Mouse (Mus musculus) kidney, embryonic 16.5 days (tissue): ENCODE data around the gene Ccdc124. TPM values are rescaled to one million over a fixed set of nuclear protein-coding genes. Genes with fewer than 3 reads are reported as not detected.
"Not testable (repeated sequence)": the region's sequence is repeated elsewhere in the genome, so short reads cannot be mapped to it uniquely, and the experiment has no call there.

Experiments
- ATAC-seq: fragments of 200-750 bp; cut with Nextera tagmentation; 2 replicates; pipeline ENCODE4 v1.8.0; 2017; ENCODE audit warnings: moderate TSS enrichment; ENCODE audit not compliant: low FRiP score, low TSS enrichment
- H3K27ac ChIP-seq: fragments of 300-500 bp; sonication (generic); 2 replicates; pipeline ENCODE4 v1.5.1; 2014; ENCODE audit warnings: low read length
- H3K27me3 ChIP-seq: fragments of 300-500 bp; sonication (generic); 2 replicates; pipeline ENCODE4 v1.6.1; 2014; ENCODE audit warnings: low read length, control low read depth, mixed read lengths; ENCODE audit not compliant: insufficient read depth
- H3K36me3 ChIP-seq: fragments of 300-500 bp; sonication (generic); 2 replicates; pipeline ENCODE4 v1.6.1; 2014; ENCODE audit warnings: low read length, control low read depth, mixed read lengths; ENCODE audit not compliant: insufficient read depth
- H3K4me1 ChIP-seq: fragments of 300-500 bp; sonication (generic); 2 replicates; pipeline ENCODE4 v1.6.1; 2014; ENCODE audit warnings: low read length, control low read depth, mixed read lengths; ENCODE audit not compliant: insufficient read depth
- H3K4me2 ChIP-seq: fragments of 300-500 bp; sonication (generic); replicated peaks from 2 replicates; pipeline ENCODE4 v1.6.1; 2014; ENCODE audit warnings: low read depth, low read length
- H3K4me3 ChIP-seq: fragments of 300-500 bp; sonication (generic); 2 replicates; pipeline ENCODE4 v1.5.1; 2014; ENCODE audit warnings: mild to moderate bottlenecking, low read length
- H3K9ac ChIP-seq: fragments of 300-500 bp; sonication (generic); replicated peaks from 2 replicates; pipeline ENCODE4 v1.6.1; 2014; ENCODE audit warnings: low read length
- H3K9me3 ChIP-seq: fragments of 300-500 bp; sonication (generic); 2 replicates; pipeline ENCODE4 v1.6.1; 2016; ENCODE audit warnings: low read length, control low read depth
- WGBS: fragments of 180-500 bp; shearing (Covaris S2); extraction: QIAGEN DNeasy Blood & Tissue Kit; methylation state at CpG from one replicate; pipeline ENCODE4 v1.1.7; 2014; 5-methylcytosine and 5-hydroxymethylcytosine counted together
- polyA plus RNA-seq: library from polyadenylated mRNA; unstranded; fragments of >200 nt; fragmentation: Nextera tagmentation; extraction: Ambion mirVana; gene quantifications from 2 replicates; pipeline ENCODE4 v1.2.1, GENCODE M21; 2015

Ccdc124 gene
- polyA plus RNA-seq, 1 experiment from 2014 or later = 114 TPM

DNA sequence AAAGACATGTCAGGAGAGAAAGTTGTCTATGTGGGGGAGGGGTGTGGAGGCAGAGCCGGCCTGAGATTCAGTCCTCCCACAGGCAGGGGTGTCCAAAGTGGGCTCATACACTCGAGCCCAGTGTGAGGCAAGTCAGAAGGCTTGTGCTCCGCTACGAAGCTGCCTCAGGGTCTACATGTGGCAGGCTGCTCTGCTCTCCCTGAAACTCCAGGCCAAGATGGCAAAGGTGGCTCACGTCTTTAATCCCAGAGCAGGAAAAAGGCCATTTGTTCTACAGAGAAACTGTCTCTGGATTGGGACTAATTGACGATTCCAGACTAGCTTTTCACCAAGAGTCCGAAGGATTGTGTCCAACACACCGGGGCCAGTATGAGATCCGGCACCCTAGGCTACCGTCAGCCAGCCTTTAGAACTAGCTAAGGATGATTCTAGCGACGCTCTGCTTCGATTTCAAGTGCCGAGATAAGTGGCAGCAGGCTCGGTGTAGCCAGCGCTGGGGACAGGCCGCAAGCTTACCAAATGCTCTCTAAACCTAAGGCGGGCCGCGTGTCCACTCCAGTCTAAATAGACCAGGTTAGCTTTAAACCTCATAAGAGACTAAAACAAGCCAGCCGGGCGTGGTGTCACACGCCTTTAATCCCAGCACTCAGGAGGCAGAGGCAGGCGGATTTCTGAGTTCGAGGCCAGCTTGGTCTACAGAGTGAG lies 22.7 kb upstream of the Ccdc124 start:
- Histone ChIP-seq H3K4me2 (peak overlapping the region; percentile 97), H3K36me3 (peaks cover 22% of the 10 kb centered on the region), H3K27ac (peak overlapping the region; percentile 55; the same call in 1 of the 2 replicates), H3K9me3 (no peaks in the 10 kb centered on the region), H3K4me3 (peak overlapping the region; percentile 95), H3K27me3 (peaks cover 21% of the 10 kb centered on the region), H3K4me1 (peaks cover 32% of the 10 kb centered on the region), H3K9ac (peak overlapping the region; percentile 82)
- 2% methylated on average over 25 of the region's 25 CpGs for whole genome bisulfite sequencing
- ATAC-seq = no peak

DNA sequence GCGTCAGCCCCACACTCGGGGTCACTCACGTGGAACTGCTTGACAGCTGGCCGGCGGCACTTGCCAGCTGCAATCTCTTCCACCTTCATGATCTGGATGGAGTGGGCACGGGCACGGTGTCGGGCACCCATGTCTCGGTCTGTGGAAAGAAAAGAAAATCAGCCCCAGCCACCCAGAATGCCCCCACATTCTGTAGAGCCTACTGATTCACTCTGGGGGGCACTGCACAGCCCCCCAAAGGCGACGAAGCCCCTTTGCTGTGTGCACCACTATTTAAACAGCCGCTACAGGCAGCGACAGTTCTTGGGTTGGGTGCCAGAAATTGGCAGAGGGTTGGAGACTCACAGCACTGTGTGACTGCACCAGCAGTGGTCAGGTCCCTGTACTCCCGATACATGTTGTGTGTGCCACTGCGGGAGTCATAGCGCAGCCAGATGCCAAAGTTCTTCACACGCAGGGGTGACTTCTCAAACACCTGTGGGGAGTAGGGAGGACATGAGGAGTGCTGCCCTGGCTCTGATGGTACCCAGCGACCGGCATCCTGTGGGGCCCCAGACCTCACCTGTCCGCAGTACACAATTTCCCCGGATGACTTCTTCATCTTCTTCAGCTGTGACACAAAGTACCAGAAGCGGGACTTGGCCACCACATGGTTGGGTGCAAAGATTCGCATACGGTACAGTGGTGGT lies 22.0 kb upstream of the Ccdc124 start:
- not testable (repeated sequence) for H3K27ac ChIP-seq, ATAC-seq, H3K9me3 ChIP-seq
- Histone ChIP-seq H3K4me1 (peaks cover 36% of the 10 kb centered on the region), H3K27me3 (peaks cover 28% of the 10 kb centered on the region), H3K4me2 (peak overlapping the region; percentile 97), H3K4me3 (peak overlapping the region; percentile 95), H3K36me3 (peaks cover 22% of the 10 kb centered on the region), H3K9ac (peak overlapping the region; percentile 82)
- 67% methylated on average over 23 of the region's 24 CpGs for WGBS

DNA sequence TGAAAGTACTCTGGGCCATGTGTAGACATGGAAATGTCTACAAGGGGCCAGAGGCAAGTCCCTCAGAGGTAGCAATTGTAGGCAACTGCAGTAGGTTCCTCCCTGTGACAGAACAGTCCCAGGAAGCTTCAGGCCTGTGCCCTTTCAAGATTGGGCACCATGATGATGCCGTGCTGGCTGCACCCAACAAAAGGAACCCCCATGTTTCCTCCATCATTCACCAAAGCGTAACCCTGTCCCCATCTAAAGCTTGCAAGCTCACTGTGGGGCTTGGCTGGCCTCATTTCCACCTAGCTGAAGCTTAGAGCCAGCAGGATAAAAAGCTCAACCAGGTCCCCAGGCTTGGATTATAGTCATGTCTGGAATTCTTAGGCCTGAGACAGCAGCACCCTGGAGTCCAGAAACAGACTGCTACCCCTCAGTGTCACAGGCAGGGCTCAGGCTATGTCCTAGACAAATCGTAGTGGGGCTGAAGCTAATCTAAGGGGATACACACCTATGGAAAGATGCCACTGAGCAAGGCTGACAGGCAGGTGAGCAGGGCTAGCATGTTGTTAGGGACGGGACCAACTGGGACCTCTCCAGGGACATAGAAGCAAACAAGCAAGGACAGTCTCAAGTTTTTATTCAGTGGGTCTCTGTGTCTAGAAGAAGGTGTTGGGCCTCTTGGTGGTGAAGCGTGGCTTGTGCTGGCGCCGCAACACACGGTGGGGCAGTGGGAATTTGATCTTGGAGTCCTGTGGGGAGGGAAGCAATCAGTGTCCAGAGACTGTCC lies 21.2 kb upstream of the Ccdc124 start:
- WGBS = 62% methylated on average over 8 of the region's 8 CpGs
- Histone ChIP-seq H3K4me3 (no peak overlapping the region; the same call in 1 of the 2 replicates), H3K27me3 (peaks cover 30% of the 10 kb centered on the region), H3K36me3 (peaks cover 22% of the 10 kb centered on the region), H3K4me2 (no peak overlapping the region), H3K27ac (no peak overlapping the region), H3K9ac (no peak overlapping the region), H3K4me1 (peaks cover 36% of the 10 kb centered on the region), H3K9me3 (no peaks in the 10 kb centered on the region)
- ATAC-seq = no peak

- 58% methylated on average over 2 of the region's 2 CpGs for WGBS
- no peak for ATAC-seq
- Histone ChIP-seq H3K4me1 (peaks cover 36% of the 10 kb centered on the region), H3K36me3 (peaks cover 22% of the 10 kb centered on the region), H3K27me3 (peaks cover 30% of the 10 kb centered on the region), H3K27ac (no peak overlapping the region), H3K9ac (no peak overlapping the region), H3K4me3 (no peak overlapping the region), H3K4me2 (no peak overlapping the region), H3K9me3 (no peaks in the 10 kb centered on the region)
Measured at GRCm38 (mm10) chr8:70894385-70894720, 20.6 kb upstream of the Ccdc124 start.

GRCm38 (mm10) chr8:70893656-70894384 lies 20.1 kb upstream of the Ccdc124 start:
- peaks cover 36% of the 10 kb centered on the region for H3K4me1 ChIP-seq
- H3K27me3 ChIP-seq = peaks cover 30% of the 10 kb centered on the region
- H3K9ac ChIP-seq = no peak overlapping the region
- H3K4me2 ChIP-seq = no peak overlapping the region
- H3K4me3 ChIP-seq = no peak overlapping the region
- 0 out of 2 replicates have a peak, but pooled peaks have one; percentile 20 for ATAC-seq
- WGBS = 34% methylated on average over 12 of the region's 12 CpGs
- peaks cover 22% of the 10 kb centered on the region for H3K36me3 ChIP-seq
- no peak overlapping the region for H3K27ac ChIP-seq
- no peaks in the 10 kb centered on the region for H3K9me3 ChIP-seq

DNA sequence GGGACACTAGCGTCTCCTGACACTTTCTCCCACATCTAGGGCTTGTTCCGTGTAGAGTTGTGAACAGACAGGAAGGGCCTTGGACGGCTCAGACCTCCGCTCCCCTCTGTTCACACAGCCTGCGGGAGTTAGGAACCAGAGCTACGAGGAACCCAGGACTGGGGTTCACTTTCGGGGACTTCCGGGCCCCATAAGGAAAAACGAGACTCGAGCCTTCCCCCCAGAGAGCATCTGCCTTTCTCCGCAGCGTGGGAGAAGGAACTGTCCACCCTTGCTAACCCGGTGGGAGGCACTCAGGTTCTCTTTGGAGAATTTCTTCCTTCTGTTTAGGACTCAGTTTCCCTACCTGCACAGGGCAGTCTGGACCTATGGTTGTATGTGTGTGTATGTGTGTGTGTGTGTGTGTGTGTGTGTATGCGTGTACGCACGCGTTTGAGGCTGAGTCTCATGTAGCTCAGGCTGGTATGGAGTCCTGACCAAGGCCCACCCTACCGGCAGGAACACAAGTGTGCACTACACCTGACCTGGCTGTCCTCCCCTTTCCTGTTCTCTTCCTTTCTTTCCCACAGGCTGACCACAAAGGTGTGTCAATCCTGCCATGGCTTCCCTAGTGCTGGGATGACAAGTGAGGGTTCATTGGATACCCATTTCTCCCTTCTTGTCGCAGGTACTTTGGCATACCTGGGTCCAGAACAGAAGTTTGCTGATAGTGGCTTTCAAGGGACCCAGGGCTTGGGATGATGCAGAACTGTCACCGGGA lies 19.3 kb upstream of the Ccdc124 start:
- Histone ChIP-seq H3K4me3 (peak overlapping the region; percentile 33), H3K9me3 (no peaks in the 10 kb centered on the region), H3K4me1 (peaks cover 32% of the 10 kb centered on the region), H3K9ac (peak overlapping the region; percentile 29; the same call in 1 of the 2 replicates), H3K27ac (no peak overlapping the region), H3K27me3 (peaks cover 30% of the 10 kb centered on the region), H3K4me2 (peak overlapping the region; percentile 51), H3K36me3 (peaks cover 22% of the 10 kb centered on the region)
- no peak for ATAC-seq
- WGBS = 22% methylated on average over 20 of the region's 20 CpGs

GRCm38 (mm10) chr8:70892022-70892895 lies 18.5 kb upstream of the Ccdc124 start, which contains the start of gene Slc5a5:
Slc5a5 (minus strand) TSS chr8:70892757.
- H3K4me3 ChIP-seq = peak within 1 kb of the TSS; percentile 33
- H3K4me1 ChIP-seq = peaks cover 32% of the 10 kb centered on the region
- H3K9me3 ChIP-seq = no peaks in the 10 kb centered on the region
- peaks cover 22% of the 10 kb centered on the region for H3K36me3 ChIP-seq
- H3K27me3 ChIP-seq = peaks cover 30% of the 10 kb centered on the region
- H3K27ac ChIP-seq = no peak within 1 kb of the TSS
- WGBS = 2% methylated on average over 80 of the region's 80 CpGs
- ATAC-seq = no peak
- H3K4me2 ChIP-seq = peak within 1 kb of the TSS; percentile 51
- peak within 1 kb of the TSS; percentile 29 for H3K9ac ChIP-seq

DNA sequence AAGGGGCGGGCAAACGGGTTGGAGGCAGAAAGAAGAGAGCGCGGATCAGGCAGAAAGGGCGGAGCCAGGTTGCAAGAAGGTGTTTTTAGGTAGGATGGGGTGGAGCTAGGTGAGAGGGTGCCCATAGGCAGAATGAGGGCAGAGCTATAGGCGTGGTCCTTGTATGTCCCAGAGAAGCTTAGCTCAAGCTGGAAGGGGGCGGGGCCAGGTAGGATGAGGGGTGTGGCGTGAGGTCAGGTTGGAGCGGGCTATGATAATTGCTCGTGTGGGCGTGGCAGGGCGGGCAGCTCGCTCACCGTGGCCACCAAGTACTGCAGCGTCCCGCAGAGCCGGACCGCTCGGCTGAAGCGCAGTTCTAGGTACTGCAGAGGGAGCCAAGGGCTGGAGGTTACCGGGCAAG lies 17.6 kb upstream of the Ccdc124 start:
- Histone ChIP-seq H3K9ac (no peak overlapping the region), H3K4me2 (peak overlapping the region; percentile 51; the same call in 1 of the 2 replicates), H3K36me3 (peaks cover 22% of the 10 kb centered on the region), H3K4me1 (peaks cover 29% of the 10 kb centered on the region), H3K4me3 (peak overlapping the region; percentile 33; the same call in 1 of the 2 replicates), H3K9me3 (no peaks in the 10 kb centered on the region), H3K27me3 (peaks cover 30% of the 10 kb centered on the region), H3K27ac (no peak overlapping the region)
- peak; percentile 17; the same call in 1 of the 2 replicates for ATAC-seq
- 5% methylated on average over 21 of the region's 21 CpGs for WGBS
